Mouse (Mus musculus) midbrain, embryonic 14.5 days (tissue): Measurements from ENCODE around the gene Zmynd8. TPM values are rescaled to one million over a fixed set of nuclear protein-coding genes. Genes with fewer than 3 reads are reported as not detected.
A peak's percentile ranks its signal among the peaks of the same experiment; 100 is the strongest.

Experiments
- ATAC-seq: fragments of 200-750 bp; cut with Nextera tagmentation; 2 replicates; pipeline ENCODE4 v1.8.0; 2017; ENCODE audit warnings: moderate number of reproducible peaks, moderate library complexity; ENCODE audit not compliant: low FRiP score, low TSS enrichment
- DNase-seq: peaks from one replicate; pipeline ENCODE4 v3.0.0-alpha.2; 2015
- H3K27ac ChIP-seq: fragments of 300-500 bp; sonication (generic); replicated peaks from 2 replicates; pipeline ENCODE4 v1.5.1; 2014; ENCODE audit warnings: mild to moderate bottlenecking, low read depth, low read length, moderate library complexity
- H3K27me3 ChIP-seq: fragments of 300-500 bp; sonication (generic); 2 replicates; pipeline ENCODE4 v1.6.1; 2014; ENCODE audit warnings: low read length, control low read depth, mixed read lengths; ENCODE audit not compliant: control insufficient read depth, insufficient read depth
- H3K36me3 ChIP-seq: fragments of 300-500 bp; sonication (generic); 2 replicates; pipeline ENCODE4 v1.6.1; 2014; ENCODE audit warnings: low read length, control low read depth; ENCODE audit not compliant: control insufficient read depth, insufficient read depth
- H3K4me1 ChIP-seq: fragments of 300-500 bp; sonication (generic); 2 replicates; pipeline ENCODE4 v1.6.1; 2014; ENCODE audit warnings: mild to moderate bottlenecking, antibody characterized with exemption, low read length, control low read depth; ENCODE audit not compliant: control insufficient read depth, insufficient read depth
- H3K4me2 ChIP-seq: fragments of 300-500 bp; sonication (generic); 2 replicates; pipeline ENCODE4 v1.6.1; 2014; ENCODE audit warnings: mild to moderate bottlenecking, low read length, moderate library complexity
- H3K4me3 ChIP-seq: fragments of 300-500 bp; sonication (generic); replicated peaks from 2 replicates; pipeline ENCODE4 v1.5.1; 2014; ENCODE audit warnings: low read depth, low read length
- H3K9ac ChIP-seq: fragments of 300-500 bp; sonication (generic); replicated peaks from 2 replicates; pipeline ENCODE4 v1.6.1; 2014; ENCODE audit warnings: mild to moderate bottlenecking, low read length, moderate library complexity
- H3K9me3 ChIP-seq: fragments of 300-500 bp; sonication (generic); 2 replicates; pipeline ENCODE4 v1.6.1; 2016; ENCODE audit warnings: low read length, control low read depth, mixed read lengths; ENCODE audit not compliant: control insufficient read depth
- WGBS: fragments of 180-500 bp; shearing (Covaris S2); extraction: QIAGEN DNeasy Blood & Tissue Kit; methylation state at CpG from one replicate; pipeline ENCODE4 v1.1.7; 2014; 5-methylcytosine and 5-hydroxymethylcytosine counted together
- polyA plus RNA-seq: library from polyadenylated mRNA; unstranded; fragments of >200 nt; fragmentation: Nextera tagmentation; extraction: Ambion mirVana; gene quantifications from 2 replicates; pipeline ENCODE4 v1.2.1, GENCODE M21; 2014

The Zmynd8 gene
- polyA plus RNA-seq, 1 experiment from 2014 or later: 64.4 TPM

DNA sequence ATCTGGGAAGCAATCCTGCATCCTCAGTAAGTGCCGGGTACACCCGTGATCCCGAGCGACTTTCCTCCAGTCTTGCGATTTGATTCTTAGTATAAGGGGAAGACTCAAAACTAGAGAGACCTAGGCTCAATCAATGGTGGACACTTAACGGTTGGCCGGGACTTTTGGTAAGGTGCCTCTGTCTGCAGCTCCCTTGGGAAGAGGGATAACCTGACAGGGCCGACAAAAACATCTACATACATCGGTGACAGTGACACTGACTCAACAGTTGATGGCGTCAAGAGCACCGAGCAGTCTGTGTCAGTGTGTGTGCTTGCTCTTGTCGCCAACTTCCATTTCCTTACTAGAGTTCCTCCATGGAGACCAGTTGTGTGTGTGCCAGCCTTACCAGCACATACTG, 77.1 kb downstream of the Zmynd8 start:
- ATAC-seq: no peak
- no peak overlapping the region for H3K27ac ChIP-seq
- no peak overlapping the region for H3K9ac ChIP-seq
- no peak overlapping the region for H3K4me2 ChIP-seq
- peaks cover 87% of the 10 kb centered on the region for H3K36me3 ChIP-seq
- no peak for DNase-seq
- H3K27me3 ChIP-seq: no peaks in the 10 kb centered on the region
- no peak overlapping the region for H3K4me3 ChIP-seq
- 89% methylated on average over 12 of the region's 12 CpGs for WGBS
- no peaks in the 10 kb centered on the region for H3K9me3 ChIP-seq
- H3K4me1 ChIP-seq: no peaks in the 10 kb centered on the region

DNA sequence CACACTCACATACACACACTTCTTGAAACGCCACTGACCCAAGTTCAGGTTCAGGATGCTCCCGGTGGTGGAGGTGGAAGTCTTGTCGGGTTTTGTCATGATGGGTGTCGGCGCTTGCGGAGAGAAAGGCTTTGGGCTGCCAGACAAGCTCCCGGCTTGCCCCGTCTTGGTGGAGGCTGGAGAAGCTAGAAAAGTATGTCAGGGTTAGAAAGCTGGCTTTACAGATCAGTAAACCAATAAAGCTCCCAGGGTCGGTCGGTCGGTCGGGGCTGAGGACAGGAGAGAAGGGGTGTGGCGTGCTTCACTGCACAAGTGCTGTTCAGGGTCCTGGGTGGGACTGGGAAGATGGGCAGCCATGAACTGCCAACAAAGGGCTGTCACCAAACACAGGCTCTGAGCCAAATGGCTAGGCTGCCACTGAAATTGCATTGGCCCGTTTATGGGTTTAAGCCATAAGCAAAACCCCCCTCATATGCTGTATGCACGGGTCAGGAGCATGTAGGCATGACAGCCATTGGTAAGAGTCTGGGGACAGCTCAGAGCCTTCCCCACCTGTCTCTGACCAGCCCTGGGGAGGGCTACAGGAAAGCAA, 78.2 kb downstream of the Zmynd8 start:
- H3K9ac ChIP-seq: no peak overlapping the region
- H3K36me3 ChIP-seq: peaks cover 90% of the 10 kb centered on the region
- H3K4me3 ChIP-seq: no peak overlapping the region
- WGBS: 75% methylated on average over 15 of the region's 15 CpGs
- no peak overlapping the region for H3K4me2 ChIP-seq
- no peaks in the 10 kb centered on the region for H3K9me3 ChIP-seq
- peak overlapping the region; percentile 16; the same call in 1 of the 2 replicates for H3K27ac ChIP-seq
- ATAC-seq (no peak), DNase-seq (no peak)
- no peaks in the 10 kb centered on the region for H3K4me1 ChIP-seq
- no peaks in the 10 kb centered on the region for H3K27me3 ChIP-seq

DNA sequence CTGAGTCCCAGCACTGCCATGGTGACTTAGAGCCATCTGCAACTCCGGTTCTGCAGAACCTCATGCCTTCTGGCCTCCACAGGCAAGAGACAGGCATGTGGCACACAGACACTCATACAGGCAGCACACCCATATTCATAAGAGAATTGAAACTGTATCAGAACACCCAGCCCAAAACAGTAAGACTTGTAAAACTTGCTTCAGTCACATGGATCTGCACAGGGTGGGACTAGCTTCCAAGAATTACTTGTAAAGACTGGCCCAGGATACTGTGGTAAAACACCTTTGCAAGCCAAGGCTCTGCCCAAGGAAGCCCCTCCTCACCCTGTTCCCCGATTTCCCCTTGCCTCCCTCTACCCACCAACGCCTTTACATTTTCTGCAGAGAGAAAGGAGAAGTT, 78.7 kb downstream of the Zmynd8 start:
- 94% methylated on average over 3 of the region's 3 CpGs for WGBS
- DNase-seq (no peak), ATAC-seq (no peak)
- 0 out of 2 replicates have a peak overlapping the region, but pooled peaks have one; percentile 16 for H3K27ac ChIP-seq
- no peaks in the 10 kb centered on the region for H3K9me3 ChIP-seq
- H3K4me2 ChIP-seq: no peak overlapping the region
- no peak overlapping the region for H3K9ac ChIP-seq
- H3K36me3 ChIP-seq: peaks cover 89% of the 10 kb centered on the region
- no peak overlapping the region for H3K4me3 ChIP-seq
- no peaks in the 10 kb centered on the region for H3K4me1 ChIP-seq
- no peaks in the 10 kb centered on the region for H3K27me3 ChIP-seq

DNA sequence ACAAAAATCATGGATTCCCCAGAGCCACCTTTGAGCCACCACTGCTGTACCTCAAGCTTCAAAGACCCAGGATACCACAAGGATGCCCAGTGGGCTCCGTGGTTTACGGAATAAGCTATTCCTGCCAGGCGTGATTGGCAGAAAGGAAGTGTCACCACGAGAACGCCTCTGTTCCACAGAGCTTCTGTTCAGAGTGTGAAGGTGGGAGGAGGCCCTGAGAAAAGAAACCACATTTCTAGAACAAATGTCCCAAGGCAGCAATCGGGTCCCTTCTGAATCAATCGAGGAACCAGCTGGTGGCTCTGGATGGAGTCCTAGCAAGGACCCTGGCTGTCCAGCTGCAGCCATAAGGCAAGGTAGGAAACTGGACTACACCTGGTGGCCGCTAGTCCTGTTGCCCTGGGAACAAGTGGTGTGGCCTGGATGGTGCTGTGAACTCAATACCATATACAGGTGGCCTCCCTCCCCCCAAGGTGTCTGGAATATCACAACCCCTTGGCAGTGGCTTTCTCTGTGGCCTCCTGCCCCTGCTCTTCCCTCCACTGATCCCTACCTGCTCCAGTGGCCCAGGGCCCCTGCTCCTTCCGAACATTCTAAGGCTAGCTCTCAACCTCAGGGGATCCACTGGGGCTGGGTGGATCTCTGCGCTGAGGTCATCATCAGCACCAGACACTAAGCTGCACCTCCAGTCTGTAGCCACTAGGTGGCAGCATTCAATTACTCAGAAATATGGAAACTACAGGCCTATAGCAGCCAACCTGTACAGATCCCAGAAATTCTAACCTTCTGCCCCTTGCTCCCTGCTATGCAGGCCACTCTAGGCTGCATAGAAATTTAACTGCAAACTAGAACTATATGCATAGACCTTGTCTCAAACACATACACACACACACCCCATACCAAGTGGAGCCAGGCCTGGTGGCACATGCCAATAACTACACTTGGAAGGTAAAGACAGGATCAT, 79.5 kb downstream of the Zmynd8 start:
- Histone ChIP-seq H3K4me3 (no peak overlapping the region), H3K9ac (no peak overlapping the region), H3K4me2 (no peak overlapping the region), H3K4me1 (no peaks in the 10 kb centered on the region), H3K27me3 (no peaks in the 10 kb centered on the region), H3K36me3 (peaks cover 89% of the 10 kb centered on the region), H3K9me3 (no peaks in the 10 kb centered on the region), H3K27ac (no peak overlapping the region)
- peak; percentile 59; the same call in 1 of the 2 replicates for ATAC-seq
- DNase-seq: peak; percentile 90
- 86% methylated on average over 10 of the region's 10 CpGs for WGBS

DNA sequence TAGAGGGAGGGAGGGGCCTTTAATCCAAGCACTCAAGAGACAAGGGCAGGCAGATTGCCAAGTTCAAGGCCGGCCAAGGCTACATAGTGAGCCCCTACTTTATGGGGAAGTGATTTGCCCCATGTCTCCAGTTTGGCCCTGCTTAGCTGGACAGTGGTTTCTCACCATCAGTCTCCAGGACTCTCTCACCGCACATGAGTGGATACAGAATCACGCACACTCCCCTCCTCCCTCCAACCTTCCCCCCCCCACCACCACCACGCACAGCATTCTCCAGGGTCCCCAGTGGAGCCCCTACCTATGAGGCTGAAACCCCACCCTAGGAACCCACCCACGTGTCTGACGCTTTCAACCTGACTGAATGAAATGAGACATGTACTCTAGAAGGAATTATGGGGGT, 80.2 kb downstream of the Zmynd8 start:
- Histone ChIP-seq H3K4me2 (no peak overlapping the region), H3K4me3 (no peak overlapping the region), H3K27me3 (no peaks in the 10 kb centered on the region), H3K4me1 (0 out of 2 replicates have a peak, but pooled peaks cover 4% of the 10 kb centered on the region), H3K9me3 (no peaks in the 10 kb centered on the region), H3K9ac (no peak overlapping the region), H3K27ac (no peak overlapping the region), H3K36me3 (peaks cover 89% of the 10 kb centered on the region)
- DNase-seq (no peak), ATAC-seq (no peak)
- WGBS: 92% methylated on average over 6 of the region's 6 CpGs

DNA sequence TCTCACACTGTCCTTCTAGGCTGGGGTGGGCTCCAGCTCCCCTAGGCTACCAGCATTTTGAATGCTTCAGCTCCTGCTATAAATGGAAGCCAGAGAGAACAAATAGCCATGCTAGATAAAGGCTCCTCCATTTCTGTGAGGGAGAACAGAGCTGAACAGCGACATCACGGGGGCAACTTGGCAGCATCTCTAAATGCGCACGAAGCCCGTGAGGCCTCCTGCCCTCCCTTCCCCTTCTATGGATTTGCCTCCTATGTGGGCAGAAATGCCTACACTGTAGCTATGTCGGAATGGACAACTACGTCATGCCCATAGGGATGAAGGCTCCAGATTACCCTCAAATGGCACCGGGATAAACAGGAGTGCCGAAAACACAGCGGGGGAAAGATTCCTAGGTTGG, 81.4 kb downstream of the Zmynd8 start:
- no peak overlapping the region for H3K4me2 ChIP-seq
- peaks cover 91% of the 10 kb centered on the region for H3K36me3 ChIP-seq
- ATAC-seq (no peak), DNase-seq (no peak)
- no peaks in the 10 kb centered on the region for H3K27me3 ChIP-seq
- H3K27ac ChIP-seq: peak overlapping the region; percentile 49; the same call in 1 of the 2 replicates
- H3K4me1 ChIP-seq: 0 out of 2 replicates have a peak, but pooled peaks cover 5% of the 10 kb centered on the region
- H3K9me3 ChIP-seq: no peaks in the 10 kb centered on the region
- H3K4me3 ChIP-seq: no peak overlapping the region
- 88% methylated on average over 10 of the region's 10 CpGs for WGBS
- H3K9ac ChIP-seq: no peak overlapping the region

DNA sequence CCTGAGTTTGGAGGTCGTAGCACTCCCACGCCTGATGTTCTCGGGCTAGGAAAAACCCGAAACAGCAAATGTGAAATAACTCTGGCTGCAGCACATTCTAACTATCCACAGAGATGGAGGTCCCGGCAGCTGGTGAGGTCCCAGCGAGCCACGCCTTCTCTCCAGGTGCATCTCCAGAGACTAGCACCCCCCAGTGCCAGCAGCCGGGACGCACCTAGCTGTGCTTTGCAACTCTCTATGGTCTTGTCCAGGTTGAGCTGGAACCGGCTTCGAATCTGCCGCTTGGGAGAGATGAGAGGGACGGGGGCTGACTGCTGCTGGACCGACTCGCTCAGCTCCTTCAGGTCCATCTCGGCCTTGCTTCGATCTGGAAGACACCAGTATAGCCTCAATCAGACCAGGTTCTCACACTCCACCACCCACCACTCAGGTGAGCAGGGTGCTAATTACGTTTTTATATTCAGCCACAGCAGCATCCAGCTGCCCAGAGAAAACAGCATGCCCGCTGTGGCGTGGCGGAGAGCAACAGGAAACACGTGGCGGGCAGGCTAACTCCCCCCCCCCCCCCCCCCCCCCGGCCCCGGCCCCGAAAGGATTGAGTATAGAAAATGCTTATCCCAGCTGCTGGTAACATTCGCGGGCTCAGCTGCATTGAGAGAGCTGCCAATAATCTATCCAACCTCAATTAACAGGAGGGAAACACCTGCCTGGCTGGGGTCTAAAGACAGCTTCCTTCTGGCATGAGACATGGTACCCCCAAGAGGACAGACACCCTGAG, 83.5 kb downstream of the Zmynd8 start:
- WGBS: 83% methylated on average over 27 of the region's 28 CpGs
- Histone ChIP-seq H3K4me2 (no peak overlapping the region), H3K9me3 (no peaks in the 10 kb centered on the region), H3K27ac (0 out of 2 replicates have a peak overlapping the region, but pooled peaks have one; percentile 26), H3K4me1 (0 out of 2 replicates have a peak, but pooled peaks cover 5% of the 10 kb centered on the region), H3K9ac (no peak overlapping the region), H3K36me3 (peaks cover 96% of the 10 kb centered on the region), H3K27me3 (no peaks in the 10 kb centered on the region), H3K4me3 (no peak overlapping the region)
- DNase-seq (no peak), ATAC-seq (no peak)

DNA sequence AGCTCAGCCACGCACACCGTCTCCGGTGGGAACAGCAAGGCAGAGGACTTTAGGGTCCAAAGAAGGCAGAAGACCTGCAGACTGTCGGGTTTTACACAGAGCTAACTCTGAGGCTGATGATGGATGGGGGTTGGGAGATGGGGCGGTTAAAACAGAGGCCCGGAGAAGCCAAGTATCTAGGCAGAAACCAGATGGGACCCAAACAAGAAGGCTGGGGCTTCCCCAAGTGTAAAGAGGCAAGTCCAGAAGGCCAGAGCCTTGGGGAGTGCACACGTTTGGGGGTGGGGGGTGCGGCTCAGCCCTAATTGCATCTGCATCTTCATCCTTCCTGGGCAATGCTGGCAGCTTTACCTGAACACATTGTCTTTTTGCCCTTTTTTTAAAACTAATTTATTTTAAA, 85.9 kb downstream of the Zmynd8 start:
- no peak for DNase-seq
- 83% methylated on average over 8 of the region's 8 CpGs for WGBS

More for the DNA sequence above, 85.9 kb downstream of the Zmynd8 start:
- H3K4me1 ChIP-seq: 0 out of 2 replicates have a peak, but pooled peaks cover 5% of the 10 kb centered on the region
- peaks cover 93% of the 10 kb centered on the region for H3K36me3 ChIP-seq
- no peaks in the 10 kb centered on the region for H3K27me3 ChIP-seq
- no peak overlapping the region for H3K4me2 ChIP-seq
- H3K4me3 ChIP-seq: no peak overlapping the region
- no peak for ATAC-seq
- no peak overlapping the region for H3K9ac ChIP-seq
- H3K27ac ChIP-seq: no peak overlapping the region
- no peaks in the 10 kb centered on the region for H3K9me3 ChIP-seq
